Mouse (Mus musculus) intestine, embryonic 15.5 days (tissue): Measurements from ENCODE around the gene Calr3. TPM values are rescaled to one million over a fixed set of nuclear protein-coding genes. Genes with fewer than 3 reads are reported as not detected.

Source experiments
- ATAC-seq: fragments of 200-750 bp; cut with Nextera tagmentation; 2 replicates; pipeline ENCODE4 v1.8.0; 2017; ENCODE audit warnings: moderate TSS enrichment, moderate library complexity
- H3K27ac ChIP-seq: fragments of 300-500 bp; sonication (generic); 2 replicates; pipeline ENCODE4 v1.5.1; 2015; ENCODE audit warnings: mild to moderate bottlenecking, inconsistent platforms
- H3K27me3 ChIP-seq: fragments of 300-500 bp; sonication (generic); replicated peaks from 2 replicates; pipeline ENCODE4 v1.6.1; 2015; ENCODE audit warnings: inconsistent platforms
- H3K36me3 ChIP-seq: fragments of 300-500 bp; sonication (generic); 2 replicates; pipeline ENCODE4 v1.6.1; 2015; ENCODE audit warnings: inconsistent platforms
- H3K4me1 ChIP-seq: fragments of 300-500 bp; sonication (generic); replicated peaks from 2 replicates; pipeline ENCODE4 v1.6.1; 2015; ENCODE audit warnings: inconsistent platforms
- H3K4me2 ChIP-seq: fragments of 300-500 bp; sonication (generic); replicated peaks from 2 replicates; pipeline ENCODE4 v1.6.1; 2015; ENCODE audit warnings: mild to moderate bottlenecking, inconsistent platforms
- H3K4me3 ChIP-seq: fragments of 300-500 bp; sonication (generic); replicated peaks from 2 replicates; pipeline ENCODE4 v1.5.1; 2015; ENCODE audit warnings: inconsistent platforms
- H3K9ac ChIP-seq: fragments of 300-500 bp; sonication (generic); 2 replicates; pipeline ENCODE4 v1.6.1; 2015; ENCODE audit warnings: inconsistent platforms
- H3K9me3 ChIP-seq: fragments of 300-500 bp; sonication (generic); 2 replicates; pipeline ENCODE4 v1.6.1; 2016; ENCODE audit warnings: inconsistent platforms
- WGBS: fragments of 180-500 bp; shearing (Covaris S2); methylation state at CpG from one replicate; pipeline ENCODE4 v1.1.7; 2015; 5-methylcytosine and 5-hydroxymethylcytosine counted together
- polyA plus RNA-seq: library from polyadenylated mRNA; unstranded; fragments of >200 nt; fragmentation: Nextera tagmentation; extraction: Ambion mirVana; gene quantifications from 2 replicates; pipeline ENCODE4 v1.2.1, GENCODE M21; 2015

Calr3 gene
- polyA plus RNA-seq, 1 experiment from 2014 or later, result 1.1 TPM

- H3K36me3 ChIP-seq, result 0 out of 2 replicates have a peak, but pooled peaks cover 3% of the 10 kb centered on the region
- under 1% methylated on average over 48 of the region's 48 CpGs for WGBS
- H3K27me3 ChIP-seq, result no peaks in the 10 kb centered on the region
- peaks cover 29% of the 10 kb centered on the region for H3K4me1 ChIP-seq
- H3K4me2 ChIP-seq, result peak within 1 kb of the TSS; percentile 83
- H3K27ac ChIP-seq, result peak within 1 kb of the TSS; percentile 86
- peak within 1 kb of the TSS; percentile 80 for H3K4me3 ChIP-seq
- H3K9ac ChIP-seq, result peak within 1 kb of the TSS; percentile 91
- no peaks in the 10 kb centered on the region for H3K9me3 ChIP-seq
- ATAC-seq, result peak; percentile 98
These were observed 22.0 kb downstream of the Calr3 start, which contains the start of gene Eps15l1 for GRCm38 (mm10) chr8:72421362-72422335. Gene Eps15l1, minus strand, starts transcription at chr8:72421460.

GRCm38 (mm10) chr8:72420571-72421361 lies 22.9 kb downstream of the Calr3 start:
- H3K9me3 ChIP-seq, result no peaks in the 10 kb centered on the region
- peak overlapping the region; percentile 80 for H3K4me3 ChIP-seq
- H3K36me3 ChIP-seq, result 0 out of 2 replicates have a peak, but pooled peaks cover 3% of the 10 kb centered on the region
- peak overlapping the region; percentile 86 for H3K27ac ChIP-seq
- H3K4me2 ChIP-seq, result peak overlapping the region; percentile 70
- peaks cover 34% of the 10 kb centered on the region for H3K4me1 ChIP-seq
- 2% methylated on average over 73 of the region's 73 CpGs for WGBS
- peak; percentile 64 for ATAC-seq
- H3K9ac ChIP-seq, result peak overlapping the region; percentile 91
- no peaks in the 10 kb centered on the region for H3K27me3 ChIP-seq

DNA sequence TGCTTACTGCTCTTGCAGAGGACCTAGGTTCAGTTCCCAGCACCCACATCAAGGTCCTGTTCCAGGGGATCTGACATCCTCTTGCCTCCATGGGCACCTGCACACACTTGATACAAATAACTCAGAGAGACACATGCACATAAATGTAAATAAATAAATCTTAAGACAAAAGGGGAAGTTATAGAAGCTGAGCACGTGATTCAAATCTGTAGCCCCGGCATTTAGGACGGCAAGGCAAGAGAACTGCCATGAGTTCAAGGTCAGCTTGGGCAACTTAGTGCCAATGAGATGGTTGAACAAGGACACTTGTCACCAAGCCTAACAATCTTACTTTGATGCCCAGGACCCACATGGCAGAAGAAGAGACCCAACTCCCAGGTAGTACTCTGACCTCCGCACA lies 25.6 kb downstream of the Calr3 start:
- 91% methylated on average over 4 of the region's 4 CpGs for WGBS
- Histone ChIP-seq H3K27ac (no peak overlapping the region), H3K4me1 (peaks cover 48% of the 10 kb centered on the region), H3K36me3 (0 out of 2 replicates have a peak, but pooled peaks cover 3% of the 10 kb centered on the region), H3K4me2 (no peak overlapping the region), H3K9ac (no peak overlapping the region), H3K4me3 (no peak overlapping the region), H3K9me3 (no peaks in the 10 kb centered on the region), H3K27me3 (no peaks in the 10 kb centered on the region)
- ATAC-seq, result no peak

DNA sequence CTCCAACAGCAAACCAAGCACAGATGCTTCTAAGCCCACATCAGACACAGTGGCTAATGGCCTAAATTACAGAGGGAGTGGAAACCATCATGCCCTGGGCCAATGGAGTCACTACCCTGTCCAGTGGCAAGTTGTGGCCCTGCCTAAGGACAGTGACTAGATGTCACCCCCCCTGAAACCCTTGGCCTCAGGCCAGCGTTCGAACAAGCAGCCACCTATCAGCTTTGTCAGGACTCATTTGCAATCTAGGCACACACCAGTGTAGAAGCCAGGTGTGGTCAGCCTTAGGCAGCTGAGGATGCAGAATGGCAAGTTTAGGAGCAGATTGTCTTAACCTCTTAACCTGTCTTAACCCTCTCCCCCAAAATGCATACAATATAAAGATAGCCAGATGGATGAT lies 28.4 kb downstream of the Calr3 start:
- H3K4me1 ChIP-seq, result peaks cover 40% of the 10 kb centered on the region
- H3K4me3 ChIP-seq, result no peak overlapping the region
- H3K27me3 ChIP-seq, result no peaks in the 10 kb centered on the region
- H3K27ac ChIP-seq, result no peak overlapping the region
- WGBS, result 70% methylated on average over 2 of the region's 2 CpGs
- H3K36me3 ChIP-seq, result 0 out of 2 replicates have a peak, but pooled peaks cover 3% of the 10 kb centered on the region
- H3K9me3 ChIP-seq, result no peaks in the 10 kb centered on the region
- ATAC-seq, result 0 out of 2 replicates have a peak, but pooled peaks have one; percentile 5
- H3K4me2 ChIP-seq, result no peak overlapping the region
- no peak overlapping the region for H3K9ac ChIP-seq

DNA sequence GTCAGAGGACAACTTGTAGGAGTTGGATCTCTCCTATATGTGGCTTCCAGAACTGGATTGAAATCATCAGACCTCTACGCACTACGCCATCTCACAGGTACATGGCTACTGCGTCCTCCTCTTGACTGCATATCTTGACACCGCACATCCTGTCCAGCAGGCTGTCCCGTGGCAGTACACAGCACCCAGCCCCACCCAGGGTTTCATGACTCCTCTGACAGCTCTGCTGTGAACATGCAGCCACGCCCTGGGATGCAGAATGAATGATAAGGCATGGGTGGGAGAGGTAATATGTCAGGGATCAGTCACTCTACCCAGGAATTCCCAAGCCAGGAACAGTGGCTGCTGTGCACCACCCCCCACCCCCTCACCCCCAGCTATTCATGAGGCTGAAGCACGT lies 29.8 kb downstream of the Calr3 start:
- H3K9ac ChIP-seq, result no peak overlapping the region
- peak; percentile 88 for ATAC-seq
- H3K36me3 ChIP-seq, result 0 out of 2 replicates have a peak, but pooled peaks cover under 1% of the 10 kb centered on the region
- WGBS, result 72% methylated on average over 7 of the region's 7 CpGs
- no peak overlapping the region for H3K4me2 ChIP-seq
- H3K4me3 ChIP-seq, result no peak overlapping the region
- H3K27ac ChIP-seq, result no peak overlapping the region
- H3K27me3 ChIP-seq, result no peaks in the 10 kb centered on the region
- H3K9me3 ChIP-seq, result no peaks in the 10 kb centered on the region
- H3K4me1 ChIP-seq, result peaks cover 29% of the 10 kb centered on the region; the same call in 1 of the 2 replicates

GRCm38 (mm10) chr8:72409443-72409842 lies 34.2 kb downstream of the Calr3 start:
- ATAC-seq, result no peak
- Histone ChIP-seq H3K27ac (no peak overlapping the region), H3K4me2 (no peak overlapping the region), H3K9me3 (no peaks in the 10 kb centered on the region), H3K36me3 (no peaks in the 10 kb centered on the region), H3K4me1 (0 out of 2 replicates have a peak, but pooled peaks cover 11% of the 10 kb centered on the region), H3K27me3 (no peaks in the 10 kb centered on the region), H3K4me3 (no peak overlapping the region), H3K9ac (no peak overlapping the region)
- WGBS, result 65% methylated on average over 3 of the region's 3 CpGs

DNA sequence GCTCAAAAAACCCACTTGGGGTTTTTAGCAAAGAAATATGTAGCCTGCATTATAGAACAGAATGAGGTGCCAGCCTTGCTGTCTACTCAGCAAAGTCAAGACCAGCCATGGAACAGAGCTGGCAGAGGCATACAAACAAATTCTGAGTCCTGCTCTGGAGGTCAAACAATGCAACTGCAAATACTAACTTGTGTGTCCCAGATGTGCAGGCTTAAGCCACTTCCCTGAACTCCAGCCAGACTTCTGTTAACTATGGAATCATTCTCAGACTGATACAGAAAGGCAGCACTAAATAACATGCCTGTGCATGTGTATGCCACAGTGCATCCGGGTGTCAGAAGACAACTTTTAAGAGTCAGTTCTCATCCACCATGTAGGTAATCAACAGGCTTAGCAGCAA lies 35.8 kb downstream of the Calr3 start:
- Histone ChIP-seq H3K9ac (no peak overlapping the region), H3K4me3 (no peak overlapping the region), H3K4me2 (no peak overlapping the region), H3K27ac (no peak overlapping the region), H3K27me3 (no peaks in the 10 kb centered on the region), H3K4me1 (0 out of 2 replicates have a peak, but pooled peaks cover 2% of the 10 kb centered on the region), H3K9me3 (no peaks in the 10 kb centered on the region), H3K36me3 (no peaks in the 10 kb centered on the region)
- ATAC-seq, result no peak
- 87% methylated on average over 1 of the region's 1 CpGs for WGBS

GRCm38 (mm10) chr8:72402981-72403380 lies 40.7 kb downstream of the Calr3 start:
- no peak overlapping the region for H3K27ac ChIP-seq
- 0 out of 2 replicates have a peak, but pooled peaks cover 2% of the 10 kb centered on the region for H3K4me1 ChIP-seq
- H3K4me3 ChIP-seq, result no peak overlapping the region
- H3K4me2 ChIP-seq, result no peak overlapping the region
- H3K9me3 ChIP-seq, result no peaks in the 10 kb centered on the region
- H3K27me3 ChIP-seq, result no peaks in the 10 kb centered on the region
- ATAC-seq, result no peak
- H3K36me3 ChIP-seq, result 0 out of 2 replicates have a peak, but pooled peaks cover 7% of the 10 kb centered on the region
- H3K9ac ChIP-seq, result no peak overlapping the region
- 95% methylated on average over 3 of the region's 3 CpGs for WGBS

- no peak overlapping the region for H3K4me3 ChIP-seq
- 0 out of 2 replicates have a peak, but pooled peaks cover 2% of the 10 kb centered on the region for H3K4me1 ChIP-seq
- no peak for ATAC-seq
- no peaks in the 10 kb centered on the region for H3K27me3 ChIP-seq
- peaks cover 16% of the 10 kb centered on the region; the same call in 1 of the 2 replicates for H3K36me3 ChIP-seq
- WGBS, result 76% methylated on average over 1 of the region's 1 CpGs
- H3K27ac ChIP-seq, result no peak overlapping the region
- H3K9ac ChIP-seq, result no peak overlapping the region
- H3K4me2 ChIP-seq, result no peak overlapping the region
- H3K9me3 ChIP-seq, result no peaks in the 10 kb centered on the region
These were observed 42.3 kb downstream of the Calr3 start for GRCm38 (mm10) chr8:72401381-72401780.

DNA sequence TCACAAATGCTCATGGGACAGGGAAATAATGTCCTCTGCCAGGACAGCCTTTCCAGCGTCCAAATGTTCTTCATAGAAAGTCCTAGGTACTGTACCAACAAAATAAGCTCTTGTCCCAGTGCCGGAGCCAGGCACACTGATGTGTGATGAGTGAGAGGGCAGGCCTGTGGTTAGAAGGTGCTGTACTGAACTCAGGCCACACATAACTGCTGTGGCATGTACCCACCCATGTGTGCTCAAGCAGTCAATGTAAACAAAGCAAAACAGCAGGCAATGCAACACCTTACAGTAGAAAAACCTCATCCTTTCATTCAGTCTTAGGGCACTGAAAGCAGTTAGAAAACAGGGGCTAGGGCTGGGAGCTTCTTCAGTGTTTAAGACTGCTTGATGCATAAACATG lies 57.9 kb downstream of the Calr3 start:
- Histone ChIP-seq H3K27ac (no peak overlapping the region), H3K4me3 (no peak overlapping the region), H3K4me2 (no peak overlapping the region), H3K36me3 (peaks cover 67% of the 10 kb centered on the region), H3K9me3 (no peaks in the 10 kb centered on the region), H3K4me1 (no peaks in the 10 kb centered on the region), H3K27me3 (no peaks in the 10 kb centered on the region), H3K9ac (no peak overlapping the region)
- 89% methylated on average over 2 of the region's 2 CpGs for WGBS
- no peak for ATAC-seq

- no peak overlapping the region for H3K27ac ChIP-seq
- H3K9ac ChIP-seq, result no peak overlapping the region
- no peaks in the 10 kb centered on the region for H3K9me3 ChIP-seq
- peaks cover 74% of the 10 kb centered on the region for H3K36me3 ChIP-seq
- H3K27me3 ChIP-seq, result no peaks in the 10 kb centered on the region
- ATAC-seq, result no peak
- WGBS, result 48% methylated on average over 5 of the region's 5 CpGs
- H3K4me2 ChIP-seq, result no peak overlapping the region
- H3K4me1 ChIP-seq, result no peaks in the 10 kb centered on the region
- no peak overlapping the region for H3K4me3 ChIP-seq
These were observed 61.3 kb downstream of the Calr3 start for GRCm38 (mm10) chr8:72382395-72382794.

- Histone ChIP-seq H3K27me3 (no peaks in the 10 kb centered on the region), H3K4me1 (0 out of 2 replicates have a peak, but pooled peaks cover 3% of the 10 kb centered on the region), H3K9me3 (no peaks in the 10 kb centered on the region), H3K4me2 (no peak overlapping the region), H3K36me3 (peaks cover 68% of the 10 kb centered on the region), H3K4me3 (no peak overlapping the region), H3K27ac (no peak overlapping the region), H3K9ac (no peak overlapping the region)
- 91% methylated on average over 8 of the region's 8 CpGs for WGBS
- no peak for ATAC-seq
These were observed 63.0 kb downstream of the Calr3 start for GRCm38 (mm10) chr8:72380656-72381055.
